Comparison of ENCODE assay signal across 8 mouse cellular contexts in the genomic region with DNA sequence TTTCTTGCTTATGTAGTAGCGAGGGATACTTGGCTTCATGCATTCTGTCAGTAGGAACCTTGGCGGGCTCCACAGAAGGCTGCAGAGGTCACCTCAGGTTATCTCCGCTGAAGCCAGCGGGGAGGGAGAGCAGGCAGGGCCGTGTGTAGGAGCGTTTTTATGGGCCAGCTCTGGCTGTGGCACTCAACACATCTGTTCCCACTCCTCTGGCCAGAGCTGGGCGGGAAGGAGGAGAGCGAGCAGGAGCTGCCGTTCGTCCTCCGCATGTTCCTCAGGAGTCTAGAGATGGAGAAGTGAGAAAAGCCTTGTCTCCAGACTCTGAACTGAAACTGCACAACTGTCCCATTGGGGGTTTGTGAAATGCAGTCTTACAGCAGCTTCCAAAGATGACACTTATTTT.
DNase-seq lines count a peak whose midpoint lies in the region; ATAC-seq and TF ChIP-seq lines count a peak whose summit lies in the region.

No protein-coding gene starts in this region.

- TF ChIP-seq CTCF in kidney, postnatal 0 days (IDR thresholded peaks at IDR 0.05; ENCODE audit: low read depth): no peak
- no peak for TF ChIP-seq CTCF in lung, adult 2 months (IDR thresholded peaks at IDR 0.05; ENCODE audit: insufficient read depth, low read length)

- 26% methylated on average over 11 of the region's 11 CpGs for WGBS in kidney, postnatal 0 days
- 23% methylated on average over 11 of the region's 11 CpGs for WGBS in embryonic facial prominence, embryonic 11.5 days
- WGBS in heart, embryonic 15.5 days: 16% methylated on average over 11 of the region's 11 CpGs
- 43% methylated on average over 11 of the region's 11 CpGs for WGBS in hindbrain, embryonic 12.5 days
- 46% methylated on average over 11 of the region's 11 CpGs for WGBS in lung, adult 2 months

- DNase-seq in kidney, postnatal 0 days (ENCODE audit: low spot score): peak; percentile 55
- no peak for DNase-seq in kidney, adult 18-20 months
- peak; percentile 57 for DNase-seq in embryonic facial prominence, embryonic 11.5 days (ENCODE audit: low spot score)
- DNase-seq in layer of hippocampus, postnatal 10 days (ENCODE audit: low spot score in 2 of 2): no peak
- no peak for DNase-seq in lung, adult 2 months

- peaks cover 28% of the 10 kb centered on the region for H3K4me1 ChIP-seq in kidney, postnatal 0 days (replicated peaks; ENCODE audit: insufficient read depth, low read length)
- H3K4me1 ChIP-seq in embryonic facial prominence, embryonic 11.5 days (ENCODE audit: control insufficient read depth, insufficient read depth, low read length): peaks cover 11% of the 10 kb centered on the region
- H3K4me1 ChIP-seq in heart, embryonic 15.5 days (replicated peaks): peaks cover 82% of the 10 kb centered on the region
- H3K4me1 ChIP-seq in hindbrain, embryonic 12.5 days: peaks cover 68% of the 10 kb centered on the region
- peaks cover 13% of the 10 kb centered on the region for H3K4me1 ChIP-seq in lung, adult 2 months (ENCODE audit: control insufficient read depth, insufficient read depth, low read length)

- H3K9me3 ChIP-seq in kidney, postnatal 0 days (replicated peaks; ENCODE audit: low read length): no peaks in the 10 kb centered on the region
- H3K9me3 ChIP-seq in embryonic facial prominence, embryonic 11.5 days (replicated peaks; ENCODE audit: control insufficient read depth, low read length): no peaks in the 10 kb centered on the region
- H3K9me3 ChIP-seq in heart, embryonic 15.5 days (replicated peaks): no peaks in the 10 kb centered on the region
- no peaks in the 10 kb centered on the region for H3K9me3 ChIP-seq in hindbrain, embryonic 12.5 days (replicated peaks)

- no peak for TF ChIP-seq POLR2A in lung, adult 2 months (IDR thresholded peaks at IDR 0.05; ENCODE audit: borderline replicate concordance, extremely low read depth, low read depth, low read length)

- H3K36me3 ChIP-seq in kidney, postnatal 0 days (ENCODE audit: insufficient read depth, low read length): no peaks in the 10 kb centered on the region
- H3K36me3 ChIP-seq in embryonic facial prominence, embryonic 11.5 days (replicated peaks; ENCODE audit: control insufficient read depth, insufficient read depth, low read depth, low read length): no peaks in the 10 kb centered on the region
- H3K36me3 ChIP-seq in heart, embryonic 15.5 days: no peaks in the 10 kb centered on the region
- no peaks in the 10 kb centered on the region for H3K36me3 ChIP-seq in hindbrain, embryonic 12.5 days

- H3K27ac ChIP-seq in kidney, postnatal 0 days: no peak overlapping the region
- H3K27ac ChIP-seq in embryonic facial prominence, embryonic 11.5 days (replicated peaks; ENCODE audit: low read depth, low read length): no peak overlapping the region
- peak overlapping the region; percentile 44; the same call in 1 of the 2 replicates for H3K27ac ChIP-seq in heart, embryonic 15.5 days
- no peak overlapping the region for H3K27ac ChIP-seq in hindbrain, embryonic 12.5 days

- no peak overlapping the region for H3K9ac ChIP-seq in kidney, postnatal 0 days (ENCODE audit: low read depth, low read length)
- H3K9ac ChIP-seq in embryonic facial prominence, embryonic 11.5 days (replicated peaks; ENCODE audit: low read length): no peak overlapping the region
- H3K9ac ChIP-seq in heart, embryonic 15.5 days: no peak overlapping the region
- H3K9ac ChIP-seq in hindbrain, embryonic 12.5 days: no peak overlapping the region

- no peaks in the 10 kb centered on the region; the same call in 1 of the 2 replicates for H3K27me3 ChIP-seq in kidney, postnatal 0 days (ENCODE audit: insufficient read depth, low read length)
- H3K27me3 ChIP-seq in embryonic facial prominence, embryonic 11.5 days (ENCODE audit: control insufficient read depth, insufficient read depth, low read length): no peaks in the 10 kb centered on the region
- no peaks in the 10 kb centered on the region for H3K27me3 ChIP-seq in heart, embryonic 15.5 days
- H3K27me3 ChIP-seq in hindbrain, embryonic 12.5 days: peaks cover 22% of the 10 kb centered on the region; the same call in 1 of the 2 replicates

- H3K4me3 ChIP-seq in kidney, postnatal 0 days (replicated peaks; ENCODE audit: low read depth, low read length): no peak overlapping the region
- no peak overlapping the region for H3K4me3 ChIP-seq in embryonic facial prominence, embryonic 11.5 days (ENCODE audit: low read depth, low read length)
- no peak overlapping the region for H3K4me3 ChIP-seq in heart, embryonic 15.5 days
- H3K4me3 ChIP-seq in hindbrain, embryonic 12.5 days: no peak overlapping the region
- H3K4me3 ChIP-seq in lung, adult 2 months (replicated peaks; ENCODE audit: extremely low read depth, low read depth, low read length): no peak overlapping the region

- peak overlapping the region; percentile 27; the same call in 1 of the 2 replicates for H3K4me2 ChIP-seq in kidney, postnatal 0 days (ENCODE audit: low read length)
- H3K4me2 ChIP-seq in embryonic facial prominence, embryonic 11.5 days (ENCODE audit: low read depth, low read length): no peak overlapping the region
- H3K4me2 ChIP-seq in heart, embryonic 15.5 days: peak overlapping the region; percentile 28
- no peak overlapping the region for H3K4me2 ChIP-seq in hindbrain, embryonic 12.5 days (replicated peaks)

- no peak for ATAC-seq in kidney, postnatal 0 days (replicated peaks; ENCODE audit: low FRiP score, low read depth)
- no peak for ATAC-seq in embryonic facial prominence, embryonic 11.5 days (replicated peaks; ENCODE audit: insufficient number of reproducible peaks, low FRiP score, low TSS enrichment, low read depth)
- ATAC-seq in heart, embryonic 15.5 days (replicated peaks; ENCODE audit: insufficient number of reproducible peaks, insufficient read depth, low FRiP score, low read depth): peak; percentile 68
- ATAC-seq in megakaryocyte, adult 5-6 weeks (ENCODE audit: poor library complexity, severe bottlenecking): peak; percentile 54
- no peak for ATAC-seq in hindbrain, embryonic 12.5 days (ENCODE audit: low FRiP score)

Comparison
In these comparisons a context has a peak if more than half of its experiments do, and no peak if none do; other contexts are left out.
1. DNase-seq: peak in kidney, postnatal 0 days (single experiment) and embryonic facial prominence, embryonic 11.5 days (single experiment); none in kidney, adult 18-20 months (single experiment), layer of hippocampus, postnatal 10 days (0 of 2) and lung, adult 2 months (single experiment).
2. ATAC-seq: peak in heart, embryonic 15.5 days (single experiment) and megakaryocyte, adult 5-6 weeks (single experiment); none in kidney, postnatal 0 days (single experiment), embryonic facial prominence, embryonic 11.5 days (single experiment) and hindbrain, embryonic 12.5 days (single experiment).
3. H3K4me2 ChIP-seq: peak in kidney, postnatal 0 days (single experiment) and heart, embryonic 15.5 days (single experiment); none in embryonic facial prominence, embryonic 11.5 days (single experiment) and hindbrain, embryonic 12.5 days (single experiment).